Mouse (Mus musculus): ENCODE measurements around the gene Tmem178.
"Not testable (repeated sequence)": the region's sequence is repeated elsewhere in the genome, so short reads cannot be mapped to it uniquely, and the experiment has no call there.

Tmem178 gene

GRCm38 (mm10) chr17:80945510-80945909, 1.1 kb downstream of the Tmem178 start:
- DNase-seq (ENCODE audit: low spot score) = not testable (repeated sequence)

DNA sequence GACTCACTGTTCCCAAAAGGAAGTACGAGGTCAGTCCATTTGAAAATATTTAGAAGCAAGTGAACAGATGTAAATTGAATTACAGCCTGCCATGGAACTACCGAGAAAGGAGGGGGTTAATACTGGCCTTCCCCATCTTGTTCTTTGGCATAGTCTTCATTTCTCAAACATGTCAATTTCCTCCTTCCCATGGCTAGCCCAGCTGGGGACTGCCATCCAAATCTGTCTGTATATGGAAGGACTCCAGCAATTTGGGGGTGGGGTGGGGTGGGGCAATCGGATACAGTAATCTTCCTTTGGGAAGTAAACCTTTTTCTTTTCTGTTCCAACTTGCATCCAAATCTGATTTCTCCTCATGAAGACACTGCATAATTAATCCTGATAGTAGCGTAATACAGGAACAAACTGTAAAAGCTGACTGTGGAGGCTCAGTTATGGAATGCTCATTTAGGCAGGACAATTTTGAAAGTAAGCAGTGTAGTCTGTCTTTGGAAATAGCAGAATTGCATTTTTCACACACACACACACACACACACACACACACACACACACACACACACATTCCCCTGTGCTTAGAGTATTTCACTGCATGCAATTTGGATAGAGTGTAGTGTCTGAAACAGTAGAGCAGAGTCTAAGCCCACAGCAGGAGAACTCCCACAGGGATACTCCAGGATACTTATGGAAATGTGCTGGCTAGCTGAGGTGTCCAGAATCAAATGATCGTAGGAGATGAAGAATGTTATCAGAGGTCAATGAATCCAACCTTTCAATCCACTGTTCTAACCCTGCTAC, 1.9 kb downstream of the Tmem178 start:
- DNase-seq (ENCODE audit: low spot score) = no peak

DNA sequence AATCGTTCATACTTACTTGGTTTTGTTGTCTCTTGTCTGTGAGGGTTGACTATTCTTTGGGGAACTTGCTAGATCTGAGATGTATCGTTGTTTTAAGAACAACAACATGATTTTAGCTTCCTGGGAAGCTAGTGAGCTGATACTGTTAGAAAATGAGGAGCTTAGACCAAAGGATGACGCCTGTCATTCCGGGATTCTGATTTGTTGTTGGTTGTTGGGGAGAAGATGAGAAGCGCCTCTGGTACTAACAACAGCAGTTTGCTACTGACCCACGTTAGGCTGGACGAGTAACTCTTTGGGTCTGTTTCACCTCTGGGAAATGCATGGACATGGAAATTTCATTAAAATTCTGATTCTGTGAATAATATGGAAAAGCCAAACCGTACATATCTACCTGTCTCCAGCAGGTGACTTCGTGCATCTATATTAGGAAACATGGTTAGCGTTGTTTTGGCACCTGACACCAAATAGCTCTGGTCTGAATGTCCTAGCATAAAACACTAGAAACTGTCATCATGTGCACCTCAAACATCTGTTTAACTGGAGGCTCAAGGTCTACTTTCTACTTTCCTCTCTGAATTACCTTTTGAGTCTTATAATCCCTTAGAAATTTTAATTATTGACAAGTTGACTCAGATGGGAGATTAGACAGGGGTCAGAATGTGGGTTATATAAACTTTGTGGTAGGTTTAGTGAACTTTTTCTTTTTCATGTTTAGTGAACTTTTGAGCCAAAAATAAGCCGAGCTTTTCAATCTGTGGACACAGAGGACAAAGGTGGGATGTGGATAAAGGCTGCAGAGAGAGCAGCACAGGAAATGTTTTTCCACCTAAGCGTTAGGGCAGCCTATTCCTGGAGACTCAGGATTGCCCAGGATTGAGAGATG, 2.9 kb downstream of the Tmem178 start:
- no peak for DNase-seq (ENCODE audit: low spot score)

GRCm38 (mm10) chr17:80949382-80949781, 5.0 kb downstream of the Tmem178 start:
- no peak for DNase-seq (ENCODE audit: low spot score)

DNA sequence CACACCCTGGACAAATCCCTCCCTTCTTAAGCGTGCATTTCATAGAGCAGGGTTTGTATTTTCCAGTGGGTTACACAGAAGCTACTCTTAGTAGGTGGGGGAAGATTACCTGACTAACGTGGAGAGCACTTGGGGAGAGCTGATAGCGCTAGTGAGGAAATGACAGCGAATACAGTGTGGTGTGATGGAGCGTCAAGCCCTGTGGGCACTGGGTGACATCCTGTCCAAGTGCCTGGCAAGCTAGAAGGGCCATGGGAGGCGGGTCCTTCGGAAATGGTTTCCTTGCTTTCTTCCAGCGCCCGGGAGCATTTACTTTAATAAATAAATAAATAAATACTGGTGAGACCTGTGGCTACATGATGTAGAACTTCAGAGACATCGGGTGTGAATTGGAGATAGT, 5.5 kb downstream of the Tmem178 start:
- DNase-seq (ENCODE audit: low spot score) = no peak

GRCm38 (mm10) chr17:80952305-80952704, 7.9 kb downstream of the Tmem178 start:
- DNase-seq (ENCODE audit: low spot score) = peak; percentile 72

- DNase-seq (ENCODE audit: low spot score) = no peak
Measured at GRCm38 (mm10) chr17:80955415-80955814, 11.0 kb downstream of the Tmem178 start.

DNA sequence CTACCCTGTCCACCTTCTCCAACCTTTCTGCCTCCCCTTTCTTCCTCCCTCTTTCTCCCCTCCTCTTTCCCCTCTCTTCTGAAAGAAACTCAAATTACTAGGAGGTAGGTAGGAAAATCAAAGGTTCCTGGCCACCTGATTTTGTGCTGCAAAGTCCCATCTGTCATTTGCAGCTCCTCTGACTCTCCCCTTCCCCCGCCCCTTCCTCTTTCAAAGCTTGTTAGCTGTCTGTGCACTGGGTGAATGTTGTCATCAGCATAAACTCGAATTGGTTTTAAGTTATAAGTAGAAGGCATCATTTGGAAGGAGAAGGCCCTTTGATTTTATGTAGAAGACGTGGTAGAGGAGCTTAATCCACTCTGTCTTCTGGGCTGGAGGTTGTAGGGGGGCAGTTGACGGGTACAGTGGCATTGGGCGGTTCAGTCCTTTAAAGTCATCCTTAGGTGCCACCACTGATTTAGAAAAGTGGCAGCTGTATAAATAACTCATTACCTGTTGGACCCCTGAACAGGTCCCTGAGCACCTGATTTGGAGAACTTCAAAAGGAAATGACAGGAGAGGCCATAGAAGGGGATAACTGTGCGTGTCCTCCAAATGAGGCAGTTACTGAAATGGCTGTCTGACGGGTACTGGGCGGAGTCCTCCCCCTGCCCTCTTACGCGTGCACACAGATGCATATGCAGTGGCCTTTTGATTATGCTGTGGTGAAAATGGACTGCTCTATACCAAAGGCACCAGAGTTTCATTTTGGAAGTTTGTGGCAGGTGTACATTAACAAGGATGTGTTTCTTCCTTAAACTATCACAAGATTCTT, 11.8 kb downstream of the Tmem178 start:
- DNase-seq (ENCODE audit: low spot score) = no peak

- no peak for DNase-seq (ENCODE audit: low spot score)
Measured at GRCm38 (mm10) chr17:80958332-80958731, 13.9 kb downstream of the Tmem178 start.

DNA sequence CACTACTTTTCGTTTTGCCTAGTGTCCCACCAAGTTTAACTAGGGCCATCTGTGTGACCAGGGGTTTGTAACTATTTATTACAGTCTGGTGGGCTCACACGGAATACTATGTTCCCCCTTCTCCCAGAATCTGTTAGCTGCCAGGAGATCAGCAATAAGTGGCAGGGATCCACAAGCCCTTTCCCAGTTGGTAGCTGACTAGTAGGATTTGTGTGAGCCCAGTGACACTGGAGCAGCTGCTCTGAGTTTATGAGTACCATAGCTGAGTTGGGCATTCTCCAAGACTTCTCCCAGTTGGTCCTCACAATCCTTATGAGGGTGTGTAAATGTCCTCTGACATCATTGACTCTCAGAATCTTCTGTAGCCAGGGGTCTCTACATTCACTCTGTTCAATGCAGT, 15.4 kb downstream of the Tmem178 start:
- no peak for DNase-seq (ENCODE audit: low spot score)

DNA sequence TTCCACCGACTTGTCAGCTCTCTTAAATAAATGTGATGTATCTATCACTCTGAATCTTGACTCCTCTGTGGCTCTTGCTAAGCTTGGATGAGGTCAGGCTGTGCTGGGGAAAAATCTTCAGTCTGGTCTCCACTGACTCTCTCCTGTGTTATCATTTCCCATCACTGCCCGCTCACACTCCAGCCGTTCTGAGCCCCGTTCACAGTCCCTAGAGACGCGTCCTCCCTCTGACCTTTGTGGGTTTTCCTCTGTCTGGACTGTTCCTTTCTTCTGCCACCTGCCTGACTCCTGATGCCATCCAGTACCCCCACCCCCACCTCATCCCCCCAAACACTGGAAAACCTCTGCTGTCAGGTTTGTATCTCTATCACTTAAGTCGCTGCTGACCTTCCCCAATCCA, 23.0 kb downstream of the Tmem178 start:
- DNase-seq (ENCODE audit: low spot score) = no peak

- peak; percentile 62 for DNase-seq (ENCODE audit: low spot score)
Measured at GRCm38 (mm10) chr17:80969643-80970619, 25.5 kb downstream of the Tmem178 start.

DNA sequence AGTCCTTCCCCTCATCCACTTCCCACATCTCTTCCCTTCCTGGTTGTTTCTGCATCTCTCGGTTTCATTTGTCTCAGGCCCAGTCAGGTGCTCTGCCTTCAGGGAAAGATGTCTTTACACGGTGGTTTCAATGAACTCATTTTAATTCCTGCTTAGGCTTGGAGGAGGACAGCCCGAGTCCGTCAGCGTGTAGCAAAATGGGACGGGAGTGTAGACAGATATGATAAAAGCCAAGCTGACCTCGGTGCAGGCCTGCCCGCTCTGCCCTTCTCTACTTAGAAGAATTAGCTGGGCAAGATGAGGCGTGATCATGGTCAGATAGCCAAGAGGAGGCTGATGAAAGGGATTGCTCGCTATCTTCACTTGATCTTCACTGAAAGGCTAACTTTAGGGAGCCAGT, 26.3 kb downstream of the Tmem178 start:
- DNase-seq (ENCODE audit: low spot score) = no peak

- no peak for DNase-seq (ENCODE audit: low spot score)
Measured at GRCm38 (mm10) chr17:80972891-80973290, 28.5 kb downstream of the Tmem178 start.

DNA sequence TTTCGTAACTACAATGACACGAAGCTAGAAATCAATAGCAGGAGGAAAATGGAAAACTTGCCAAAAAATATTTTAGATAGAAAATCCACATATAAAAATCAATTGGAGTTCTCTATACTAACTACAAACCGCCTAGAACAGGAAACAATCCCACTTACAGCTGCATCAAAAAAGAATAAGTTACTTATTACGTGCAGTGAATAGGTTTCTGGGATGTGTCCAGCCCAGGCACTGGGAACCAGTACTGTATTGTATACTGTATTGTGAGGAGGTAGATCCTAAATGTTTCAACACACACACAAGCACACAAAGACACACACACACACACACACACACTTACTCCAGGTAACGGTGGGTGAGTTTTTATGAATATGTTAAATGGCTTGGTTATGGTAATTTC, 32.8 kb downstream of the Tmem178 start:
- no peak for DNase-seq (ENCODE audit: low spot score)

GRCm38 (mm10) chr17:80980096-80980495, 35.7 kb downstream of the Tmem178 start:
- DNase-seq (ENCODE audit: low spot score) = no peak

DNA sequence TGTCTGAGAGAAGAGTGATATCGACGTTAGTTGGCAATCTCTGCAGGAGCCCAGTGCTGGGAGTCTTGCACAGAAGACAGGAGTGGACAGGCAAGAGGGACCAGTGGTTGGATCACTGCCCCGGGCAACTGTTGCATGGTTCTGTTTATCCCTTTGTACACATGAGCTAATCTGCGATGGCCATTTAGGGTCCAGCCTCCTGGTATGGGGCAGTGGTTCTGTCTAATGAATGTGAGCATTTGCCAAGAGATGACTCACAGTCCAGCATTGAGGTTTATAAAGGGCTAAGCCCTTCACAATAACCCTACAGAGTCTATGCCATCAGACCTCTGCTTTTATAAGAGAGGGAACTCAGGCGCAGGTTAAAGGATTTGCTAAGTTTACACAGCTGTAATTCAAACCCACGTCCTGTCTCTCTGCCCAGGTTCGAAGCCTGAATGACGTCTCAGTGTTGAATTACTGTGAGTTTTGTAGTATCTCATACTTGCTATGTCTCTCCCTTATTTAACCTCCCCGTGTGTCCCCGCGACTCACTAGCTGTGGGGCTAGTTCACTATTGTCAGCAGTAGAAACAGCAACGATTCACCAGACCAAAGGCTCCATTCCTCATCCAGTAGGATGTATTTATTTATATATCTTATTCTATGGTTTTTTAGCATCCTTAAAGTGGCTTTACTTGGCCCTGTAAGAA, 37.4 kb downstream of the Tmem178 start:
- DNase-seq (ENCODE audit: low spot score) = peak; percentile 36

GRCm38 (mm10) chr17:80982412-80982787, 38.0 kb downstream of the Tmem178 start:
- DNase-seq (ENCODE audit: low spot score) = peak; percentile 96

GRCm38 (mm10) chr17:80982976-80983375, 38.5 kb downstream of the Tmem178 start:
- DNase-seq (ENCODE audit: low spot score) = no peak

- no peak for DNase-seq (ENCODE audit: low spot score)
Measured at GRCm38 (mm10) chr17:80991535-80992127, 47.2 kb downstream of the Tmem178 start.

Data from layer of hippocampus, adult 11-12 months (tissue).